Mouse (Mus musculus) bone marrow macrophage, adult 2 months (primary cell): Measurements from ENCODE around the gene Ndc1.

ENCODE experiments used
- CTCF ChIP-seq: IDR thresholded peaks from 2 replicates; pipeline ENCODE4 v1.5.1; 2012; ENCODE audit warnings: low read depth, mild to moderate bottlenecking, low read length, moderate library complexity
- POLR2A ChIP-seq: IDR thresholded peaks from 2 replicates; pipeline ENCODE4 v1.6.1; 2012; ENCODE audit warnings: mild to moderate bottlenecking, low read depth, low read length, borderline replicate concordance

DNA sequence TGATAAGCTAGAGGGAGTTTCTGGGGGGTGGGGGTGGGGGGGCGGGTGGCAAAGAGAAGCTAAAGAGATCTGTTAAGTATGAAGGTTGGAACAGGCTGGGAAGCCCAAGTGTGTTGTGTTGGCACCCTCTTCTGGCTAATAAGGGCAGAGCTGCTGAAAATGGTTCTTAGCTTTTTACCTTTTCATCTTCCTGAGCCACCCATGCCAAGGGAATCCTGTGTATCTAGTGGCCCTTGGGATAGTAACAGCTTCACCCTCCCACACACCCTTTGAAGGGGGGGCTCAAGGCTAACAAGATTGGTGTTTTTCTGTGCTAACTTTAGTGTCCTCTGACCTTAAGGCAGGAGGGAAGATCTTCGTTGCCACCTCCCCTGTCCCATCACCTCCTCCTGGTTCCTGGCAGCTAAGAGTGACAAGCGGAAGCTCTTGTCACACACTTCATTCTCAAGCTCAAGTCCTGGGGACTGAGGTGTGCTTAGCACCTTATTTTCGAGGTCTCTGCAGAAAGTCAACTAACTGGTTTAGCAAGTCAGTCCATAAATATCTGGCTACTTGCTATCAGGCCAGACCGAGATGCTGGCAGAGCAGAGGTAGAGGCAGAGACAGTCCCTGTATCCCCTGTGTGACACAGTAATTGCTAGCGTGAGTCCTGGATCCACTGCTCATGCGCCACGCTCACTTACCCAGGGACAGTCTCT is 18.1 kb upstream of the Ndc1 start:
- TF ChIP-seq POLR2A = no peak
- no peak for TF ChIP-seq CTCF
